Mouse (Mus musculus) neural tube, embryonic 14.5 days (tissue): Measurements from ENCODE around the gene Tmem198. TPM values are rescaled to one million over a fixed set of nuclear protein-coding genes. Genes with fewer than 3 reads are reported as not detected.

Experiments used
- ATAC-seq: fragments of 200-750 bp; cut with Nextera tagmentation; 2 replicates; pipeline ENCODE4 v1.8.0; 2017; ENCODE audit warnings: low read depth, mild to moderate bottlenecking, moderate TSS enrichment, moderate library complexity
- H3K27ac ChIP-seq: fragments of 300-500 bp; sonication (generic); 2 replicates; pipeline ENCODE4 v1.5.1; 2014; ENCODE audit warnings: low read depth, mild to moderate bottlenecking, control low read depth, low read length, moderate library complexity, mixed read lengths
- H3K27me3 ChIP-seq: fragments of 300-500 bp; sonication (generic); 2 replicates; pipeline ENCODE4 v1.6.1; 2014; ENCODE audit warnings: low read length; ENCODE audit not compliant: control insufficient read depth, insufficient read depth
- H3K36me3 ChIP-seq: fragments of 300-500 bp; sonication (generic); 2 replicates; pipeline ENCODE4 v1.6.1; 2014; ENCODE audit warnings: low read length, mixed read lengths; ENCODE audit not compliant: control insufficient read depth, insufficient read depth
- H3K4me1 ChIP-seq: fragments of 300-500 bp; sonication (generic); 2 replicates; pipeline ENCODE4 v1.6.1; 2014; ENCODE audit warnings: low read length; ENCODE audit not compliant: control insufficient read depth, insufficient read depth
- H3K4me2 ChIP-seq: fragments of 300-500 bp; sonication (generic); 2 replicates; pipeline ENCODE4 v1.6.1; 2014; ENCODE audit warnings: mild to moderate bottlenecking, low read depth, low read length, control low read depth
- H3K4me3 ChIP-seq: fragments of 300-500 bp; sonication (generic); 2 replicates; pipeline ENCODE4 v1.5.1; 2014; ENCODE audit warnings: low read depth, low read length, control low read depth, mixed read lengths
- H3K9ac ChIP-seq: fragments of 300-500 bp; sonication (generic); replicated peaks from 2 replicates; pipeline ENCODE4 v1.6.1; 2014; ENCODE audit warnings: low read depth, mild to moderate bottlenecking, control low read depth, low read length, mixed read lengths
- H3K9me3 ChIP-seq: fragments of 300-500 bp; sonication (generic); 2 replicates; pipeline ENCODE4 v1.6.1; 2016; ENCODE audit warnings: low read length; ENCODE audit not compliant: control insufficient read depth
- WGBS: fragments of 180-500 bp; shearing (Covaris S2); extraction: QIAGEN DNeasy Blood & Tissue Kit; methylation state at CpG from one replicate; pipeline ENCODE4 v1.1.7; 2014; 5-methylcytosine and 5-hydroxymethylcytosine counted together
- polyA plus RNA-seq: library from polyadenylated mRNA; unstranded; fragments of >200 nt; fragmentation: Nextera tagmentation; extraction: Ambion mirVana; gene quantifications from 2 replicates; pipeline ENCODE4 v1.2.1, GENCODE M21; 2014

The Tmem198 gene
- polyA plus RNA-seq, 1 experiment from 2014 or later, result 38.3 TPM

DNA sequence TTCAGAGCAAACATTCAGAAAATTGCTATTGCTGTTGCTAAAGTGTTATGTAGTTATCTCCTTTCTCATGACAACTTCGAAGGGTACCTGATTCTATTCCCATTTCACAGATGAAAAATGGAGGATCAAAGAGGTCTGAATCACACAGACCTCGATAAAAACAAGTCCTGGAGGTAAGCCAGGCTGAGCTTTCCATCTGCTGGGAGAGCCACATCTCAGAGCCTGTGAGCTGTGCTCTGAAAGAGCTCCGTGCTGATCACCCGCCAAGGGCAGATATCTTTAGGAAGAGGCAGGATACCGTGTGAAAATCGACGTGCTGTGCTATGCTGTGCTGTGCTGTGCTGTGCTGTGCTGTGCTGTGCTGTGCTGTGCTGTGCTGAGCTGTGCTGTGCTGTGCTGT, 19.0 kb upstream of the Tmem198 start:
- Histone ChIP-seq H3K27me3 (no peaks in the 10 kb centered on the region), H3K9me3 (no peaks in the 10 kb centered on the region), H3K4me2 (no peak overlapping the region), H3K9ac (no peak overlapping the region), H3K4me1 (peaks cover 12% of the 10 kb centered on the region), H3K27ac (no peak overlapping the region), H3K4me3 (no peak overlapping the region), H3K36me3 (no peaks in the 10 kb centered on the region)
- ATAC-seq, result no peak
- WGBS, result 68% methylated on average over 7 of the region's 7 CpGs

DNA sequence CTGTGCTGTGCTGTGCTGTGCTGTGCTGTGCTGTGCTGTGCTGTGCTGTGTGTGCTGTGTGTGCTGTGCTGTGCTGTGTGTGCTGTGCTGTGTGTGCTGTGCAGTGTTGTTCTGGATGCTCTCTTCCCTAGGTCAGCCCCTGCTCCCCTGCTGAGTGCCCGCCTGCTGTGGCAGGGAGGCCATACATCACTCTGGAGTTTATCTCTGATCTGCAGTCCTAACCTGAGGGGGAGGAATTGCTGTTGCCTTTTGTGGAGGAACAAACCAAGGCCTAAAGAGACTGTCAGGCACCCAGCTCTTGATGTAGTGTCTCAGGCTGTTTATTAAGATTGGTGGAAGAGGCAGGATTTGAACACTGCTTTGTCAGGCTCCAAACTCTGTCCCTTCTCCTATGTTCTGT, 16.7 kb upstream of the Tmem198 start:
- Histone ChIP-seq H3K4me1 (peaks cover 5% of the 10 kb centered on the region), H3K27ac (no peak overlapping the region), H3K27me3 (no peaks in the 10 kb centered on the region), H3K36me3 (no peaks in the 10 kb centered on the region), H3K4me3 (no peak overlapping the region), H3K9ac (no peak overlapping the region), H3K9me3 (no peaks in the 10 kb centered on the region), H3K4me2 (no peak overlapping the region)
- 25% methylated on average over 1 of the region's 1 CpGs for WGBS
- no peak for ATAC-seq

DNA sequence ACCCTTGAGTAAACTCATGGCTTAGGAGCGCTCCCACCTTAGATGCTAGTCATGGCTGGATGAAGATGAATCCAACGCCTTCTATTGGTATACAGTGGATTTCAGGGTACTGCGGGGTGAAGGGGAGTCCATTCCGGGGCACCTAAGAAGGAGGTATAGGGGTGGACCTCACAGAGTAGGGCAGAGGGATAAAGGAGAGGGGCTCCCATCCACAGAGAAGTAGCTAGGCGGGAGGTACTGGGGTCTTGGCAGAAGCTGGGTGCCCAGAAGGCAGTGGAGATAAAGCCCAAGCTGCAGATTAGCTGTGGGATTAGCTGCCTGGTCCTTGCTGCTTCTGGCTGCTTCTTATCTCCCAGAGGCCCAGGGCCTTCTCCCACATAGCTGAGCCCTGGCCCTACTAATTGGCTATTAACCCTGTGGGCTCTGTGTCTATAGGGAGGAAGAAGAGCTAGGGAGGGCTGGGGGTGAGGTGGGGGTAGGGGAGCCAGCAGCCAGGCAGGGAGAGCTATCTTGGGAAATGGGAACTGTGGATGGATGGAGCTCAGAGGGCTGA, 15.6 kb upstream of the Tmem198 start:
- Histone ChIP-seq H3K9me3 (no peaks in the 10 kb centered on the region), H3K9ac (no peak overlapping the region), H3K4me2 (no peak overlapping the region), H3K27me3 (no peaks in the 10 kb centered on the region), H3K36me3 (no peaks in the 10 kb centered on the region), H3K4me3 (no peak overlapping the region), H3K4me1 (no peaks in the 10 kb centered on the region; the same call in 1 of the 2 replicates), H3K27ac (no peak overlapping the region)
- 84% methylated on average over 5 of the region's 5 CpGs for whole genome bisulfite sequencing
- ATAC-seq, result no peak

DNA sequence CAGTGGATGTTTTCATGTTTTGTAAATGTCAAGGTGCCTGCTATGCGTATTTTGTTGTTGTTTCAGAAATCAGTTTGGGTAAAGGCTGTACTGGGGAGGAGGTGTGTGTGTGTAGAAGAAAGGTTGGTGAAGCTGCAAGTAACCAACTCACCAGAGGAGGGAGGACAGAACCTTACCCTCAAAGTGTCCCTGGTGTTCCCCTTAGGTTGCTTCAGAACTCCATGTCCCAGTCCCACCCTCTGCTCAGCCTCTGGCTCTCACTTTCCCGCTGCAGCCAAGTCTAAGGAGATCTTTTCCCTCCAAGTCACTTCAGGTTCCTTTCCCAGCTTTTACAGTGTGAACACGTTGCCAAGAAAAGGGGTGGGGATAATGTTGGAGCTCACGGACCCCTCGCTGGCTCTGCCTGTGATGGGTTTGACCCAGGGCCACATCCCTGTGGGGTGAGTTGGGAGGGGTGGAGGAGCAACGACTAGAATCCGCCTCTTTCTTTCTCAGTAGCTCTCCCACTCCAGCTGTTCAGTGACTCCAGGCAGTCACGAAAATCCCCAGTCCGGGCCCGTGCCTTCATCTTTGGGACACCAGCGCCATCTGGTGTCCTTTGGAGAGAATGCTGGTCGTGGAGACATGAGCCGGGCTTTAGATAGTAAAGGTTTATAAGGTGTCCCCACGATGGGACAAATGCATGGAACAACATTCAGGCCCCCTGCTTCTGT, 12.0 kb upstream of the Tmem198 start:
- peak; percentile 75 for ATAC-seq
- no peak overlapping the region for H3K9ac ChIP-seq
- no peak overlapping the region for H3K4me3 ChIP-seq
- H3K4me1 ChIP-seq, result no peaks in the 10 kb centered on the region
- no peak overlapping the region for H3K4me2 ChIP-seq
- WGBS, result 8% methylated on average over 14 of the region's 14 CpGs
- no peaks in the 10 kb centered on the region for H3K9me3 ChIP-seq
- H3K27ac ChIP-seq, result no peak overlapping the region
- no peaks in the 10 kb centered on the region for H3K27me3 ChIP-seq
- H3K36me3 ChIP-seq, result peaks cover under 1% of the 10 kb centered on the region; the same call in 1 of the 2 replicates

DNA sequence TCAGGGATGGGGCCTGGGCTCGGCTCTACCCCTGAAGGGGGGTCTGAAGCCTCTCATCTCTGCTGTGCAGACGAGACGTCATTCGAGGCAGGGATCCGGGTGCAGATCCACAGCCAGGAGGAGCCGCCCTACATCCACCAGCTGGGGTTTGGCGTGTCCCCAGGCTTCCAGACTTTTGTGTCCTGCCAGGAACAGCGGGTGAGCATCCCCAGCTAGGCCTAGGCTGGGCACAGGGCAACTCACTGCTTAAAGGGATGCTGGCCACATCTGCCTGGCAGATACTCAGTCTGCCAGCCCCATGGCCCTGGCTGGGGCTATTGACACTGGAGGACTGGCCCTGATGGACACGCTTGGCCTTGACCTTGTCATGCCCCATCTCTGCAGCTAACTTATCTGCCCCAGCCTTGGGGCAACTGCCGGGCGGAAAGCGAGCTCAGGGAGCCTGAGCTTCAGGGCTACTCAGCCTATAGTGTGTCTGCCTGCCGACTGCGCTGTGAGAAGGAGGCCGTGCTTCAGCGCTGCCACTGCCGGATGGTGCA, 10.0 kb upstream of the Tmem198 start:
- peaks cover 16% of the 10 kb centered on the region for H3K36me3 ChIP-seq
- no peaks in the 10 kb centered on the region for H3K4me1 ChIP-seq
- H3K4me3 ChIP-seq, result no peak overlapping the region
- H3K27me3 ChIP-seq, result no peaks in the 10 kb centered on the region
- H3K27ac ChIP-seq, result no peak overlapping the region
- no peaks in the 10 kb centered on the region for H3K9me3 ChIP-seq
- H3K4me2 ChIP-seq, result no peak overlapping the region
- 74% methylated on average over 17 of the region's 17 CpGs for WGBS
- ATAC-seq, result no peak
- no peak overlapping the region for H3K9ac ChIP-seq

DNA sequence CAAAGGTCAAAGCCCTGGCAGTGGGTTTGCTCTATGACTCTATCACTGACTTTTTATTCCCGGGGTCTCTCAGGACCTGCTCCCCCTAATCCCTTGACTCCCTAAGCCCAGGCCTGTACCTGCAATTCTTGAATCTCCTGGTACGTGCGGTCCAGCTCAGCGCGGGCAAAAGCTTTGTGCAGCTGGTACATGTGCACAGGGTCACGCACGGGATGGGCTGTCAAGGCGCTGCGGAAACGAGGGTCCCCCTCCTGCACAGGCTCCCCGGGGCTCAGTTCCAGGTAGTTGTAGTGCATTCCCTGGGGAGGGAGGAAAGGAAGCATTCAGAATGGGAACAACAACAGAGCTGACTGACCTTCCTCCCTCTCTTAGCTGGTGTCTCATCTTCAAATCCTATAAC, 2.9 kb upstream of the Tmem198 start:
- Histone ChIP-seq H3K27me3 (no peaks in the 10 kb centered on the region), H3K9me3 (no peaks in the 10 kb centered on the region), H3K9ac (no peak overlapping the region), H3K4me2 (no peak overlapping the region), H3K27ac (no peak overlapping the region), H3K36me3 (peaks cover 36% of the 10 kb centered on the region), H3K4me3 (no peak overlapping the region), H3K4me1 (peaks cover 25% of the 10 kb centered on the region)
- WGBS, result 95% methylated on average over 11 of the region's 11 CpGs
- no peak for ATAC-seq

DNA sequence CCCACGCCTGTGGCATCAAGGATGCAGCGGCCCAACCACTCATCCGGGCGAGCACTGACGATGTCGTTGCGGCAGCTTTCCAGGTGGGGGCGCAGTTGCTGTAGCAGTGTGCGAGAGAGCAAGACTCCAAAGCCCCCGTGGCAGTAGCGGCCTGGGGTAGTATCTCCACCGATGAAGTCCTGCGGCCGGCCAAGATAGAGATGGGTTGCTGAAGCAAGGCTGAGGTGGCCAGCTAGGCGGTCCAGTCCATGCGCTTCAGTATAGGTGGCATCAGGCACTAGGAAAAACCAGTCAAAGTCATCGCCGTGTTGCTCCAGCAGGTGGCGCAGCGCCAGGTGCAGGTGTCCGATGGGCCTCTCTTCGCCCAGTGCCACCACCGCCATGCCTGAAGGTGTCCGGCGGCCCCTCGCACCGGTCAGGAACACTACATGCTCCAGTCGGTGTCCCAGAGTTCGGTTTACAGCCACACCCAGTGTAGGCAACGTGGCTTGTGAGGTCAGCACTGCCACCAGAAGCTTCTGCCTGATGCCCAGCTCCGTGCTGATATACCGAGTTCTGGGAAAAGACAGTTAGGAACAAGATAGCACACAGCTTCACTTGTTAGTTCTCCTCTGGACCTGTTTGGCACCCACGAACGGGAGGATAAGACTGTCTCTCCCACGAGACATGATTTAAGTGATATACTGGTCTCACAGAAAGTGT, 1.9 kb upstream of the Tmem198 start:
- Histone ChIP-seq H3K9ac (no peak overlapping the region), H3K4me3 (peak overlapping the region; percentile 20), H3K27me3 (no peaks in the 10 kb centered on the region), H3K27ac (no peak overlapping the region), H3K4me1 (peaks cover 25% of the 10 kb centered on the region), H3K36me3 (peaks cover 35% of the 10 kb centered on the region), H3K9me3 (no peaks in the 10 kb centered on the region), H3K4me2 (peak overlapping the region; percentile 73)
- WGBS, result 11% methylated on average over 35 of the region's 35 CpGs
- peak; percentile 1; the same call in 1 of the 2 replicates for ATAC-seq

DNA sequence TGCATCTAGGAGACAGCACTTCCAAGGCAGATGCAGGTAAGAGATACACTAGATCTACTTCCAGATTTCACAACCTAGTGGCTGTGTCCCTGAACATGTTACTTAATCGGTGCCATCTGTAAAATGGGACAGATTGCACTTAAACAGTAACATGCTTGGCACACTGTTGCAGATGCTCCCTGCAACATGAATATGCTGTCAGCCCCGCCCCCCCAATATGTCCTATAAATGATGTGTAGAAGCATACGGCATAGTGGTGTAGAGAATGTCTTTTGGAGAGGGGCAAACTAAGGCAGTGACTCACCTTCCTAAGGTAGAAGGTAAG, 1.4 kb upstream of the Tmem198 start:
- Histone ChIP-seq H3K9me3 (no peaks in the 10 kb centered on the region), H3K27me3 (no peaks in the 10 kb centered on the region), H3K36me3 (peaks cover 34% of the 10 kb centered on the region), H3K27ac (no peak overlapping the region), H3K4me3 (peak overlapping the region; percentile 93), H3K4me1 (peaks cover 25% of the 10 kb centered on the region), H3K4me2 (peak overlapping the region; percentile 73), H3K9ac (no peak overlapping the region)
- 47% methylated on average over 3 of the region's 3 CpGs for WGBS
- ATAC-seq, result no peak

DNA sequence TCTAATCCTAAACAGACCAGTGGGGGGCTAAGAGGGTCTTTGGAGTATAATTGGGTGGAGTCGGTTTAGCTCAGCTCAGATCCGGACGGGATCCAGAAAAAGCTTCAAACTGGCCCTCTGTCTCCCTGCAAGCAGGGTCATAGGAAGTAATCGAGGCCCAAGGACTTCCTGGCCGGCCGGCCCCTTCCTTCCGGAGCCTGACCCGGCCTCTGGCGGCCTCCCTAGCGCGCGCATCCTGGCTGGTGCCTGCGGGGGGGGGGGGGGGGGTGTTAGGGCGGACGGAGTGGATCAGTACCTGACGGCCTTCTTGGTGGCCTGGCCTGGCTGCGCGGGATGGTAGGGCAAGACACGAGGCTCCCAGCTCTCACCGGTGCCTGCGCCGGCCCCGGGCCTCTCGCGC, 835 bp upstream of the Tmem198 start:
- Histone ChIP-seq H3K36me3 (peaks cover 29% of the 10 kb centered on the region), H3K27me3 (no peaks in the 10 kb centered on the region), H3K9me3 (no peaks in the 10 kb centered on the region), H3K4me3 (peak overlapping the region; percentile 93), H3K4me1 (peaks cover 25% of the 10 kb centered on the region), H3K27ac (peak overlapping the region; percentile 83), H3K4me2 (peak overlapping the region; percentile 73), H3K9ac (peak overlapping the region; percentile 89)
- ATAC-seq, result no peak
- 0% methylated on average over 24 of the region's 25 CpGs for WGBS
